Mouse (Mus musculus): ENCODE data around the gene Mslnl.
"Not testable (repeated sequence)": the region's sequence is repeated elsewhere in the genome, so short reads cannot be mapped to it uniquely, and the experiment has no call there.

Gene Mslnl

DNA sequence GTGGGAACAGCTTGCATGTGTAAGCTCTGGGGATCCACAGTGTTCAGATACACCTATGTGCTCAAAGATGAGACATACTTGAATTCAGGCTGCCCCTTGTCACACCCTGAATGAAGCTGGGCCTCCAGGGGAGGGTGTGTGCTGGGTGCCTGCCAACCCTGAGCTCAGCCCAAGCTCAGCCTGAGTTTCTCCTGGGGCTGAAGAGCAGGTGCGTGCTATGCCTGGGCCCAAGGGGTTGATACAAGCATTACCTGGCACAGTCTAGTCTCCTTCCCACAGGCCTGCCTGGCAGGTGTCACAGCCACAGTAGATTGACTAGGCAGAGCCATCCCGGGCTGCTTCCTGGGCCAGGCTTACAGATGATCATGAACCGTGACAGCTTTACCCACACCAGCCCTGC, at the start of gene Mslnl:
Gene Mslnl, plus strand, starts transcription at position 298 of the 400 bp plus-strand sequence.
- no peak for DNase-seq (ENCODE audit: low spot score in 2 of 2)

DNA sequence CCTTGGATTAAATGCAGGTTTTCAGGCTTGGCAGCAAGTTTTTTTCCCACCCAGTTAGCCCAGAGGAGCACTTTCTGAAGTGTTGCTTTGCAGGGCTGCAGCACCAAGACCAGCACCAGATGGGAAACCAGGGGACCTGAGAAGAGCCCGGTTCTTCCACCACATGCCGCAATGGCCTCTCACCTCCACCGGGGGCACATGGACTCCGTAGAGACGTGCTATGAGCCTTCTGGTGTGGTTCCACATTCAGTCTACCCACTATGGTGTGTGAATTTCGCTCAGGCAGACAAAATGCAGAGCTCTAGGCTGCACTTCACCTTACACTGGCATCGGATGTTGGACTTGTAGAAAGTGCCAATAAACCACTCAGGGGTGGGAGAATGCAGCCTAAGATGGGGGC, 49.5 kb upstream of the Mslnl start:
- DNase-seq (ENCODE audit: low spot score in 2 of 2): no peak

DNA sequence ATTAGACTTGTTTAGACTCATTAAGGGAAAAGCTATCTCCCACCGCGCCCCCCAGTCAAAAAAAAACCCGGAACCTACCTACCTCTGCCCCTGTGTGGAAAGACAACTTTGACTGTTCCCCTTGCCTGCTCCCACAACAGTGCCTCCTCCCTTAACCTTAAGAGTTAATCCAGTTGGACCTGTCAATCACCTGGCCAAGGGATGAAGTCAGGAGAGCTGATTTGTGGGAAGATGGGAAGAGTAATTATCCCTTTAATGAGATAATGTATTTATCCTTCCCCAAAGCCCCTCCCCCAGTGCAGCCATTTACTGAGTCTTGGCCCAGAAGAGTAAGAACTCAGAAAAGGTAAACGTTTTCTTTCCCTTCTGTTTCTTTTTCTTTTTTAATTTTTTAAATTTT, 46.9 kb upstream of the Mslnl start:
- DNase-seq (ENCODE audit: low spot score in 2 of 2): no peak

GRCm38 (mm10) chr17:25696263-25696662, 39.6 kb upstream of the Mslnl start:
- DNase-seq (ENCODE audit: low spot score in 2 of 2): no peak

DNA sequence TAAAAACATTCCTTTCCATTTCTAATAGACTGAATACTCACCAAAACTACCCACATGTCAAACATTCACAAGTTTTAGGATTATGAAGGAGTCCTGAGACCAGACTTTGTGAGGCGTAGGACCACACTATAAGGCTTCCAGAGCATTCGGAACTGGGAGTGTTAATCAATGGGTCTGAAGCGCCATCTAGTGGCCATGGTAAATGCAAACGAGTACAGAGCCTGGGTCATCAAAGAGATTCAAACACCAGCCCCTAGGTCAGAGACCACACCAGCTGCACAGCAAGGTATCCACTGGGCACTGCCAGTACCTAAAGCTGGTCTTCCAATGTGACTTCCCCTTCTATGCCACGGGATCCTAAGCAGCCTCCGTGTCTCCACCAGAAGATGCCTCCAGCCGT, 37.4 kb upstream of the Mslnl start:
- DNase-seq (ENCODE audit: low spot score in 2 of 2): peak; percentile 79 to 86

DNA sequence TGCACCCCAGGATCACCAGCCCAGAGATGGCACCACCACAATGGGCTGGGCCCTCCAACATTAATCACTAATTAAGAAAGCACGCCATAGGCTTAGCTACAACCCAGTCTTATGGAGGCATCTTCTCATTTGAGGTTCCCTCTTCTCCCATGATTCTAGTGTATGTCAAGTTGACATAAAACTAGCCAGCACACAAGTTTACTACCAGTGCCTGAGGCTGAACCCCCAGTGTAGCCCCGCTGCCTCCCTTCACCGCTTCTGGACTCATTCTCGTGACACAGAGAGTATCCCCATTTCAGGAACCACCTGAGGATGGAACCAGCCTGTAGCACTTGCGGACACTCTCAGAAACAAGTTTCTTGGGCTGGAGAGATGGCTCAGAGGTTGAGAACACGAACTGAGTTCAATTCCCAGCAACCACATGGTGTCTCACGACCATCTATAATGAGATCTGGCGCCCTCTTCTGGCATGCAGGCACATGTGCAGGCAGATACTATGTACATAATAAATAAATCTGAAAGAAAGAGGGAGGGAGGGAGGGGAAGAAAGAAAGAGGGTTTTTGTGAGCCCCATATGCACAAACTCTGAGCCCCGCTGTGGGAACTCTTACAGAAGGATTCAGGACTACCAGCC, 34.9 kb upstream of the Mslnl start:
- DNase-seq (ENCODE audit: low spot score in 2 of 2): no peak

- DNase-seq (ENCODE audit: low spot score in 2 of 2): no peak
Measured at GRCm38 (mm10) chr17:25709994-25710393, 25.8 kb upstream of the Mslnl start.

DNA sequence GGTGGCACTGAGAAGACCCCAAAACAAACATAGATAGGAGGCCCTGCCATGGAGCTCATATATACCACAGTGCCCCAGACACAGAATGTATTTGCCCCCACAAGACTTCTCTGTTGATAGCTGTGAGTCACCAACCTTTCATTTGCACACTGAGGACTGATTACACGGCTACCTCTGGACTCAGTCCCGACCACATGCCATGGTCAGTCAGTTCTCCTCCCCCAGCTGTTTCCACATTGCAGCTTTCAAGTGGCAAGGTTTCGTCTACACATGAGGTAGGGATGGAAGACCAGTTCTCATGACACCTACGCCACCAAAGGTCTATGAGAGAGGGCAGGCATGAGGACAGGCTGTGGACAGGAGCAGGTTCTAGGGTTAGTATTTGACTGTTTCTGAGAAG, 24.7 kb upstream of the Mslnl start:
- no peak for DNase-seq (ENCODE audit: low spot score in 2 of 2)

DNA sequence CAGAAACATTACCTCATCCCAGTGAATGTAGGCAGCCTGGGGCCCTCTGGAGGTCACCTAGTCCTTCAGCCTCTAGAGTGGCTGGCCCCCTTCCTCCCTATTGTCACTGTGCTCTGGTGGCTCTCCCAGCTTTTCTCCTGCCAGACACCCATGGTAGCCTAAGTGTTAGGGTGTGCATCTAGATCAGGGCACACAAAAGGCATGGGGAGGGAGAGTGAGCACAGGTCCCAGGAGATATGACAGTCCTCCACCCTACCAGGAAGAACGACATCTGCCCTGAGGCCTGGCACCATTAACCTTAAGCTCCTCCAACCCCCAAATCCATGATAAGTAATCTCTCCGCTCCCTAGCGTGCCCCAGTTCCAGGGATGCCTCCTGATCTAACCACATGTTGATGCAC, 20.2 kb upstream of the Mslnl start:
- no peak for DNase-seq (ENCODE audit: low spot score in 2 of 2)

DNA sequence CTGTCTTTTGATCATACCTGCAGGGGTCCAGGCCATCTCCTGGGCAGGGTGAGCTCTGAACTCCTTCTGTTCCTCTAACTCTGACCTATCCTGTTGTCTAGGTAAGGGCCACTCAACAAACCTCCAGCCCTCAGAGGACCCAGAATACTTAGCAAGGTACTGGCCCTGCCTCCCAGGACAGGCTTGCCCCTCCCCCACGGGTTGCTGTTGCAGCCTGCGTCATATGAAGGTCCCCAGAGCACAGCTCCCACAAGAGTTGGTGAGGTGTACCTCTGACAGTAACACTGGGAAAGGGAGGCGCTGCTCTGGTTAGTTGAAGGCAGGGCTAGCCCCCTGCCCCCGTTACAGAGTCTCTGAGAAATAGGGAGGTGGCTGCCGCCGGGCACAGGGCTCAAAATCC, 19.7 kb upstream of the Mslnl start:
- no peak for DNase-seq (ENCODE audit: low spot score in 2 of 2)

DNA sequence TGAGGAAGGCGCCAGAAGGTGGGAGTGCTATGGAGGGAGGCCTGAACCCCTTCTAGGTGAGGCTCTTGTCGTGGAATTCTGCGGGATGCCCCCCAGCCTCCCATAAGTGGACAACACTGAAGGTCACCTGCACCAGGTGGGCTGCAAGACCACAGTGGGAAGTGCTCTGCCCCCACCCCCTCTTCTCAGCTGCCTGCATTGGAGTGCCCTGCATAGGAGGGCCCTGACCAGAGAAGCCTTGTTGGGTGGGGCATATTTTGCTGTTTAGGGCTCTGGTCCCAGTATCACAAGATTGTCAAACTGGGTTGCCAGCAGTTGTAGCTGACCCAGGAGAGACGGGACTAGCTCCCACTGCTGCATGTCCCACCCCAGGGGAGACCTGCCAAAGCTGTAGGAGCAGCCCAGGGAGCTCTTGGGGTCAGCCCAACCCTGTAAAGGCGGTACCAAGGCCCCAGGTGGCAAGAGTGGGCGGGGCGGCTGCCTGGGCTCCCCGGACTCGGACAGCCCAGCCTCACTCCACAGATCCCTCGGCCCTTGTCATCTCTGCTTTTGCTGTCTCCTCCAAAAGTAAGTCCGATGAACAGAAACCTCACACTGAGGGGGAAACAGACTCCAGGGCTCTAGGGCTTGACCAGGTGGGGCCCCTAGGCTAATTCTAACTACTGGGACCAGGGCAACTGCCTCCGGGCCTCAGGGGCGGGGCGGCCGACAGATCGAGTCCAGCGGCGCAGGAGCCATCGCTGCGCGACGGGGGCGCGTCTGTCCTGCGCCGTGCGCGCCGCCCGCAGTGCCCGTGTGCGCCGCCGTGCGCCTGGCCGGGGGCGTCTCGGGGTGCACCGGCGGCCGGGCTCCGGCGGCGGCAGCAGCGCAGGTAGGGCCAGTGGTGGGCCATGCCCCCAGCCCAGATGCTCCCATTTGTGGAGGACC, 18.9 kb upstream of the Mslnl start, which contains the start of gene Gng13:
Gene Gng13, plus strand, starts transcription at position 461 of the 927 bp plus-strand sequence.
- peak; percentile 43 to 55 for DNase-seq (ENCODE audit: low spot score in 2 of 2)

DNA sequence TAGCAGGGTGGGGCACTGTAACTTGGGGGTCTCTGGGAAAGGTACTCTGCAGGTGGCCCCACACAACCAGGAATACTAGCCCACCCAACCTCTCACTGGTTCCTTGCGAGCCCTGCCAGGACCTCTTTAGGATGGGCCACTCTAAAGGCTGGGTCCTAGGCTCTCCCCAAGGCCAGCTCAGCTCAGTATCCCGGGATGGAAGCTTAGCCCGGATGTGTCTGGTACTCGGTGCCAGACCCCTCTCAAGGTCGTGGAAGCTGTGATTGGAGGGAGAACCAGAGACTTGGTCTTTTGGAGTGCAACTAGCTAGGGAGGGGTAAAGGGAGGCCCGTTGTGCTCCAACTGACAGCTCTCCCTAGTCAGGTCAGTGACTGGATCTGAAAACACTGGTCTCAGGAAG, 18.2 kb upstream of the Mslnl start:
- no peak for DNase-seq (ENCODE audit: low spot score in 2 of 2)

DNA sequence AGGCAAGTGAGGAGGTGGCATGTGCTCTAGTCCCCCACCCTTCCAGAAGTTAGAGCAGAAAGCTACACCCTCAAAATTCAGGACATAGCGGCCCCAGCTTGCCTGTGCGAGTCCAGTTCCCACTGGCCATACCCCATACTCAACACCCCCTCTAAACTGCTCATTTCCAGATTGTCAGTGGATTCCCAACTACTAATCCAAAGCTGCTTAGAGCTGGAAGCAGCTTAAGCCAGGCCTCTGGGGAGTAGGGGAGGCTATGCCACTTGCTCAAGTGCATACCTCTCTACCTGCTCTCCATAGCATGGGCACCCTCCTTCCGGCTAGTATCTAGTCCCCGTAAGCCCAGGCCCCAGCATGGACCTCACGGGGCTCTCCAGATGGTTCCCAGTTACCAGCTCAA, 14.4 kb upstream of the Mslnl start:
- DNase-seq (ENCODE audit: low spot score in 2 of 2): no peak

DNA sequence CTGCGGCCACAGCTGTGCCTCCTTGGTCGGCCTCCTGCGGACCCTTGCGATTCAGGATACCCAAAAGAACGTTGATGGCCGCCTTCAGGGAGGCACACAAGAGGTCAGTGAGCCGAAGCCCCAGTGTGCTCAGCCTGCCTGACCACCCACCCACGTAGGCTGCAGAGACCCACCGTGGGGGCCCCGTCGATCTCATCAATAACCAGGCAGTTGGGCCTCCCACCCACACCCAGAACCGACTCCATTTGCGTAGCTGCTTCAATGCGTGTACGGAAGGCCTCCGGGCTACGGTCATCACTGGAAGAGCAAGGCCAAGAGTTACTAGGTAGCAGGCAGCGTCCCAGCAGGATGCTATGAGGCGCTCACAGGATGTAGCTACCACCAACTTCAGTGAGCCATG, 12.4 kb upstream of the Mslnl start:
- DNase-seq (ENCODE audit: low spot score in 2 of 2): no peak

GRCm38 (mm10) chr17:25723919-25724318, 11.9 kb upstream of the Mslnl start:
- no peak for DNase-seq (ENCODE audit: low spot score in 2 of 2)

GRCm38 (mm10) chr17:25725264-25725663, 10.6 kb upstream of the Mslnl start:
- DNase-seq (ENCODE audit: low spot score in 2 of 2): no peak

DNA sequence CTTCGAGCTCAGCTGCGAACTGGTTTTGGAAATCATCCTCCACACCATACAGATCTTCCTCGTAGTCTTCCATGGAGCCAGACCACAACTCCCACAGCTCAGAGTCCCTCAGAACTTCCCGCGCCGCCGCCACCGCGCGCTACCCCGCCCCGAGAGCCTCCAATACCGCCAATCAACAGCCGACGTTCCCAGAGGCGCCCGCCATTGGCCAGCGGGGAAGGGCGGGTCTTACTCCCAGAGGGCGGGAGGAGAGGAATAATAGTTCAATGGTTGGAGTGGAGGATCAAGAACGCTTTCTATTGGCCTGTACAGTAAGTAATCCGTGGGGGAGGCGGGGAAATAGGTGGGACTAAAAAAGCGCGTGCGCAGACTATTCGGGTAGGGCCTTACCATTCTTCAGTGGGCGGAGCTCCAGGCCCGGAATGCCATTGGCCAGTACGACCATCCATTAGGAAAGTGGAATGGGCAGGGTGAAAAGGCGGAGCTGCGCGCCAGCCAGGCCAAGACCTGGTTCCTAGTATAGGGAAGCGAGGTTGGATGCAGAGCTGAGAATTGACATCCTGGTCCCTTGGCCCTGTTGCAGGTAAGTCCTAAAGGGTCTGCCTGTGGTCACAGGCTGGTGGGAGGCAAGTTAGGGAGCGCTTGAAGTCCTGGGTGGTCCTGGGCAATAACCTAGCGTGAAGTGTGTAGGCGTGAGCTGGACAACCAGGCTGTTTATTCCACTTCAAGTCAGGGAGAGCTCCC, 8.4 kb upstream of the Mslnl start, which contains the start of the genes Chtf18 and Rpusd1:
Gene Chtf18, minus strand, starts transcription at position 155 of the 744 bp plus-strand sequence.
Gene Rpusd1, plus strand, starts transcription at position 406 of the 744 bp plus-strand sequence.
- DNase-seq (ENCODE audit: low spot score in 2 of 2): peak; percentile 98 to 100

DNA sequence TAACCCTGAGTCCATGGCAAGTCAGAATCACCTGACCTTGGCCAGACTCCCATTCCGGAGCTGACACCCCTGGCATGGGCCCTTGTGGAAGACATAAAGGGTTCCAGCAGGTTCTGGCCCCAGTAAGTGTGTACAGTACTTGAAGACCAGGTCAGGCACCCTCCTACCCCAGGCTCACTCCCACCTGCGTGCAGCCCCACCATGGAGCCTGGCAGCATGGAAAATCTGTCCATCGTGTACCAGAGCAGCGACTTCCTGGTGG, 7.9 kb upstream of the Mslnl start:
- no peak for DNase-seq (ENCODE audit: low spot score in 2 of 2)

DNA sequence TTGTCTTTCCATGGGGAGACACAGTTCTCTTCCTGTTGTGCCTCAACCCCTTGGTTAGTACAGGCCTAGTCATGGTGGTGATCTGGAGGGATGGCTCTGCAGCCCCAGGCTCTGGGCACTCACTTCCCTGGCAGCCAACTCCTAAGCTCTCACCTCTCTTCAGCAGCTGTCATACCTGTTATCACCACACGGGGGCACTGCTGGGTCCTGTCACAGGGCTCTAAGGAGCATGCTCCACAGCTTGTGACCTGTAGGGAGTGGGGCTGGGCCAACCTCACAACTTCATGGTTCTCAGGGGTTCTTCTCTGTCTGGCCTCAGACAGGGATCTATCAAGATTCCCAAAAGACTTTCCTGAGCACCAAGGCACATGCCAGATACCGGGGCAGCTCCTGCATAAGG, 3.8 kb upstream of the Mslnl start:
- peak; percentile 83 to 90 for DNase-seq (ENCODE audit: low spot score in 2 of 2)

GRCm38 (mm10) chr17:25735246-25735645, 596 bp upstream of the Mslnl start:
- no peak for DNase-seq (ENCODE audit: low spot score in 2 of 2)

DNA sequence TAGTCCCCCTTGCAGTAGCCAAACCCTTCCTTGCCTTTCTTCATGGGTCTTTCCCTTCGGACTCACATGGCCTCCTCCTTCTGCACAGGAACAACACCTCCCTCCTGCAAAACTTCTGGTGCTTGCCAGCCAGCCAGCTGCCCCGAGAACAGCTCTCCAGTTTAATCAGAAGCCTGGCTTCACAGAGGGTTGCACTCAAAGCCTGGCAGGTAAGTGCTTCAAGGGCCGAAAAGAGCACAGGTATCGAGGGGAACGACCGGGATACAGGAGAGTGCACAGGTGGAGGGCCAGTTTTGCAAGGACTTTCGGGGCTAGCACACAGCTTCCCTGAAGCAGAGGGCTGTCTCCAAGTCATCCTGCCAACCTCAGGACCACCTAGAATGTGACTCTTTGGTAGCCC, 3.0 kb downstream of the Mslnl start:
- DNase-seq (ENCODE audit: low spot score in 2 of 2): no peak

GRCm38 (mm10) chr17:25741471-25741870, 5.6 kb downstream of the Mslnl start:
- not testable (repeated sequence) for DNase-seq (ENCODE audit: low spot score in 2 of 2)

Data from frontal cortex, postnatal 36 days (tissue).